In the genomic region with DNA sequence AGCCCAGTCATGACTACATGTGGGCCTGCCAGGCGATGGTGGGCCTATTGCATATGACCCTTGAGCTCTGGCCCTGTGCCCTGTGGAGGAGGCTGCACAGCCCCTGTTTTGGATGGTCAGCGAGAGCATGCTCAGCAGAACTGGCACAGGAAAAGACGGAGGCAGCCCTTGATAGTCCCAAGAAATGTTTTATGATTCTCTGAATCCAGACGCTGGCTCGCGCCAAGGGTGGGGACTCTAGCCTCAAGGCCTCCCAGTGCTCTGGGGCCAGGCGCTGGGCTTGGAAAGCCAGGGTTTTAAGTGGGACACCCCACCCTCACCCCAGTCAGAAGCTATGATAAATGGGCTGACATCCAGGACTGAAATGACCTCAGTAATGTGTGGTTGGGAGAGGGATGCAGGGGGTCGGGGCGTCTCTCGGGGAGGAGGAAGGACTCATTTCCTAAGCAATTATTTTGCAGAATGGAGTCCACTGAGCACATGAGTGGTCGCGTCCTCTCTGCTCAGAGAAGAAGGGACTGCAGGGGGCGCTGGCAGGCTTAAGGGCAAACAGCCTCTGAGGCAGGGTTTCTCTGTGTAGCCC, we compare ENCODE assay signal across 10 mouse cellular contexts. TPM values are rescaled to one million over a fixed set of nuclear protein-coding genes. Genes with fewer than 3 reads are reported as not detected.
DNase-seq lines count a peak whose midpoint lies in the region; ATAC-seq lines count a peak whose summit lies in the region.
"Had no signal": no experiment of that assay in that cellular context is flagged by ENCODE, and none has a peak within 500 bp of the region (broad histone marks: within the 10 kb centered on the region; RNA-seq: fewer than 3 reads in every experiment).

No protein-coding gene starts in this region.

- no peaks in the 10 kb centered on the region for H3K9me3 ChIP-seq in kidney, embryonic 16.5 days (ENCODE audit: low read length)

- H3K9ac ChIP-seq in kidney, embryonic 16.5 days (replicated peaks; ENCODE audit: low read length): 0 out of 2 replicates have a peak overlapping the region, but pooled peaks have one; percentile 7

- H3K4me2 ChIP-seq in kidney, embryonic 16.5 days (replicated peaks; ENCODE audit: low read depth, low read length): no peak overlapping the region

- no peaks in the 10 kb centered on the region for H3K36me3 ChIP-seq in kidney, embryonic 16.5 days (ENCODE audit: insufficient read depth, low read length)

- peak; percentile 29 for DNase-seq in left cerebral cortex, postnatal 4 days
- no peak for DNase-seq in left cerebral cortex, postnatal 36 days (ENCODE audit: low spot score in 2 of 2)
- DNase-seq in gastrocnemius, postnatal 14 days: peak; percentile 72
- DNase-seq in lung, postnatal 14 days: peak; percentile 72
- no peak for DNase-seq in right cerebral cortex, postnatal 36 days (ENCODE audit: low spot score in 2 of 2)
- no peak for DNase-seq in left cerebral cortex, postnatal 10 days (ENCODE audit: extremely low spot score in 1 of 2, low spot score in 2 of 2)
- no peak for DNase-seq in spleen, postnatal 14 days (ENCODE audit: low spot score in 2 of 2)

- H3K4me1 ChIP-seq in kidney, embryonic 16.5 days (ENCODE audit: insufficient read depth, low read length): peaks cover 56% of the 10 kb centered on the region

- no peak overlapping the region for H3K4me3 ChIP-seq in kidney, embryonic 16.5 days (ENCODE audit: low read length)
- H3K4me3 ChIP-seq: erythroblast, embryonic 14.5 days; myocyte had no signal

- intact Hi-C loops in left cerebral cortex, postnatal 4 days (cut with DNase I): no loop called here
- intact Hi-C loops in left cerebral cortex, postnatal 36 days (cut with DNase I): loop anchor here (10.0 kb wide), 1 partner anchor 77 kb away; no protein-coding TSS in a partner anchor
- intact Hi-C loops in gastrocnemius, postnatal 14 days (cut with DNase I; ENCODE audit: low total_unique reads): no loop called here
- intact Hi-C loops in left cerebral cortex, postnatal 10 days (cut with DNase I): no loop called here

- 22% methylated on average over 13 of the region's 13 CpGs for WGBS in kidney, embryonic 16.5 days

- H3K27me3 ChIP-seq in kidney, embryonic 16.5 days (ENCODE audit: insufficient read depth, low read length): no peaks in the 10 kb centered on the region

- H3K27ac ChIP-seq in kidney, embryonic 16.5 days (ENCODE audit: low read length): peak overlapping the region; percentile 63

- ATAC-seq in kidney, embryonic 16.5 days (ENCODE audit: low FRiP score, low TSS enrichment): peak; percentile 77

RNA-seq across cellular contexts. Expression of a gene that starts 5.7 kb away (rescaled TPM):
- total RNA-seq in left cerebral cortex, postnatal 4 days (2021): 10 to 100 TPM; 47.3 to 49.5 TPM
- total RNA-seq in left cerebral cortex, postnatal 36 days (2021): 10 to 100 TPM; 80.5 to 83.0 TPM
- total RNA-seq in gastrocnemius, postnatal 14 days (2021): 10 to 100 TPM; 50.0 to 57.7 TPM
- 55.5 and 72.3 TPM in 2 replicates for polyA plus RNA-seq in kidney, embryonic 16.5 days (2015; fragmentation: Nextera tagmentation; extraction: Ambion mirVana)
- total RNA-seq in left cerebral cortex, postnatal 10 days (2021): 10 to 100 TPM; 58.6 to 65.2 TPM

Comparison
In these comparisons a context has a peak if more than half of its experiments do, and no peak if none do; other contexts are left out.
1. DNase-seq: peak in left cerebral cortex, postnatal 4 days (single experiment), gastrocnemius, postnatal 14 days (single experiment) and lung, postnatal 14 days (single experiment); none in left cerebral cortex, postnatal 36 days (0 of 2), right cerebral cortex, postnatal 36 days (0 of 2), left cerebral cortex, postnatal 10 days (0 of 2) and spleen, postnatal 14 days (0 of 2).